Mouse (Mus musculus) C2C12 (cell line): ENCODE results near the gene Rnf38. TPM values are rescaled to one million over a fixed set of nuclear protein-coding genes. Genes with fewer than 3 reads are reported as not detected.

ENCODE experiments used
- H3K27me3 ChIP-seq: one replicate; pipeline ENCODE4 v1.6.1; 2011; ENCODE audit not compliant: control insufficient read depth, insufficient read depth, insufficient read length
- H3K36me3 ChIP-seq: one replicate; pipeline ENCODE4 v1.6.1; 2011; ENCODE audit not compliant: control insufficient read depth, insufficient read depth
- H3K4me3 ChIP-seq: one replicate; pipeline ENCODE4 v1.5.1; 2011; ENCODE audit warnings: mild to moderate bottlenecking, control low read depth; ENCODE audit not compliant: poor library complexity, insufficient read depth, severe bottlenecking
- H3K79me2 ChIP-seq: one replicate; pipeline ENCODE4 v1.6.1; 2011; ENCODE audit not compliant: control insufficient read depth, insufficient read depth
- H3K79me3 ChIP-seq: one replicate; pipeline ENCODE4 v1.6.1; 2011; ENCODE audit warnings: low read depth, control low read depth
- H3ac ChIP-seq: one replicate; pipeline ENCODE3; 2011; ENCODE audit warnings: low read depth; ENCODE audit not compliant: control insufficient read depth, insufficient read length
- CEBPB ChIP-seq: IDR thresholded peaks from one replicate; pipeline ENCODE4 v1.6.1; 2011; ENCODE audit warnings: low read depth, mild to moderate bottlenecking, control low read depth, moderate library complexity
- CTCF ChIP-seq: IDR thresholded peaks from one replicate; pipeline ENCODE4 v1.5.1; 2011; ENCODE audit not compliant: control insufficient read depth, insufficient read depth, insufficient read length
- FOSL1 ChIP-seq: IDR thresholded peaks from one replicate; pipeline ENCODE4 v1.8.0; 2011; ENCODE audit warnings: mild to moderate bottlenecking, low read length; ENCODE audit not compliant: poor library complexity, insufficient read depth, severe bottlenecking
- MAX ChIP-seq: IDR thresholded peaks from one replicate; pipeline ENCODE4 v1.6.1; 2011; ENCODE audit warnings: mild to moderate bottlenecking, control low read depth
- MYOD1 ChIP-seq: IDR thresholded peaks from one replicate; pipeline ENCODE4 v1.6.1; 2011; ENCODE audit warnings: low read depth; ENCODE audit not compliant: control insufficient read depth, insufficient read length
- MYOG ChIP-seq: IDR thresholded peaks from one replicate; pipeline ENCODE4 v1.6.1; 2011; ENCODE audit not compliant: control insufficient read depth, insufficient read length; ENCODE audit errors: extremely low read depth
- USF1 ChIP-seq: IDR thresholded peaks from one replicate; pipeline ENCODE4 v1.6.1; 2011; ENCODE audit warnings: low read depth, mild to moderate bottlenecking, control low read depth, moderate library complexity
- polyA plus RNA-seq: library from polyadenylated mRNA; unstranded; fragments of >200 nt; fragmentation: generic; extraction: Trizol; gene quantifications from one replicate; pipeline ENCODE4 v1.2.1, GENCODE M21; 2012; ENCODE audit warnings: missing spikeins

The Rnf38 gene
- polyA plus RNA-seq, 1 experiment, result 9.8 TPM

GRCm38 (mm10) chr4:44152904-44153303 is 80.7 kb downstream of the Rnf38 start:
- Histone ChIP-seq H3K27me3 (no peaks in the 10 kb centered on the region), H3K4me3 (no peak overlapping the region), H3K79me2 (peaks cover 45% of the 10 kb centered on the region), H3ac (no peak overlapping the region), H3K36me3 (peaks cover 26% of the 10 kb centered on the region), H3K79me3 (peaks cover 28% of the 10 kb centered on the region)
- no peak for TF ChIP-seq FOSL1
- TF ChIP-seq CEBPB, result no peak
- no peak for TF ChIP-seq MYOD1
- TF ChIP-seq USF1, result no peak

GRCm38 (mm10) chr4:44126805-44127204 is 106.8 kb downstream of the Rnf38 start:
- TF ChIP-seq USF1 (no peak), CTCF (no peak), CEBPB (no peak)
- H3K4me3 ChIP-seq, result no peak overlapping the region
- H3ac ChIP-seq, result no peak overlapping the region
- no peaks in the 10 kb centered on the region for H3K79me3 ChIP-seq
- no peaks in the 10 kb centered on the region for H3K79me2 ChIP-seq
- H3K27me3 ChIP-seq, result no peaks in the 10 kb centered on the region
- H3K36me3 ChIP-seq, result peaks cover 33% of the 10 kb centered on the region

- Histone ChIP-seq H3K27me3 (no peaks in the 10 kb centered on the region), H3K79me3 (no peaks in the 10 kb centered on the region), H3K4me3 (no peak overlapping the region), H3ac (no peak overlapping the region), H3K36me3 (no peaks in the 10 kb centered on the region), H3K79me2 (no peaks in the 10 kb centered on the region)
- no peak for TF ChIP-seq MYOG
Observed at GRCm38 (mm10) chr4:44119410-44120201, 114.0 kb downstream of the Rnf38 start.

- Histone ChIP-seq H3K79me3 (no peaks in the 10 kb centered on the region), H3K79me2 (no peaks in the 10 kb centered on the region), H3K4me3 (no peak overlapping the region), H3ac (no peak overlapping the region), H3K36me3 (no peaks in the 10 kb centered on the region), H3K27me3 (no peaks in the 10 kb centered on the region)
- TF ChIP-seq MYOD1, result no peak
- no peak for TF ChIP-seq MAX
- TF ChIP-seq MYOG, result no peak
- TF ChIP-seq FOSL1, result no peak
- TF ChIP-seq USF1, result no peak
- no peak for TF ChIP-seq CEBPB
- no peak for TF ChIP-seq CTCF
Observed at GRCm38 (mm10) chr4:44115046-44115445, 118.5 kb downstream of the Rnf38 start.

- Histone ChIP-seq H3K27me3 (no peaks in the 10 kb centered on the region), H3ac (no peak overlapping the region), H3K4me3 (no peak overlapping the region), H3K79me2 (no peaks in the 10 kb centered on the region), H3K36me3 (no peaks in the 10 kb centered on the region), H3K79me3 (no peaks in the 10 kb centered on the region)
- no peak for TF ChIP-seq USF1
- TF ChIP-seq MYOG, result no peak
- no peak for TF ChIP-seq FOSL1
- no peak for TF ChIP-seq MAX
- TF ChIP-seq CTCF, result no peak
- no peak for TF ChIP-seq MYOD1
- no peak for TF ChIP-seq CEBPB
Observed at GRCm38 (mm10) chr4:44113393-44114138, 120.0 kb downstream of the Rnf38 start.

- no peaks in the 10 kb centered on the region for H3K27me3 ChIP-seq
- no peaks in the 10 kb centered on the region for H3K79me2 ChIP-seq
- no peaks in the 10 kb centered on the region for H3K36me3 ChIP-seq
- no peaks in the 10 kb centered on the region for H3K79me3 ChIP-seq
- H3K4me3 ChIP-seq, result no peak overlapping the region
- no peak overlapping the region for H3ac ChIP-seq
- TF ChIP-seq MYOD1, result no peak
- no peak for TF ChIP-seq MYOG
- no peak for TF ChIP-seq CEBPB
- no peak for TF ChIP-seq USF1
- no peak for TF ChIP-seq MAX
- TF ChIP-seq CTCF, result no peak
- TF ChIP-seq FOSL1, result no peak
Observed at GRCm38 (mm10) chr4:44112741-44113140, 120.8 kb downstream of the Rnf38 start.
